Mouse (Mus musculus) embryonic fibroblast, embryonic 13.5 days (primary cell): ENCODE data around the gene Vwa3b.

Source experiments
- CTCF ChIP-seq: IDR thresholded peaks from 2 replicates; pipeline ENCODE4 v1.5.1; 2011; ENCODE audit warnings: mild to moderate bottlenecking, control low read depth, low read length, moderate library complexity, borderline replicate concordance; ENCODE audit not compliant: insufficient read depth
- POLR2A ChIP-seq: IDR thresholded peaks from 2 replicates; pipeline ENCODE4 v1.6.1; 2011; ENCODE audit warnings: low read depth, mild to moderate bottlenecking, control low read depth, low read length, moderate library complexity

DNA sequence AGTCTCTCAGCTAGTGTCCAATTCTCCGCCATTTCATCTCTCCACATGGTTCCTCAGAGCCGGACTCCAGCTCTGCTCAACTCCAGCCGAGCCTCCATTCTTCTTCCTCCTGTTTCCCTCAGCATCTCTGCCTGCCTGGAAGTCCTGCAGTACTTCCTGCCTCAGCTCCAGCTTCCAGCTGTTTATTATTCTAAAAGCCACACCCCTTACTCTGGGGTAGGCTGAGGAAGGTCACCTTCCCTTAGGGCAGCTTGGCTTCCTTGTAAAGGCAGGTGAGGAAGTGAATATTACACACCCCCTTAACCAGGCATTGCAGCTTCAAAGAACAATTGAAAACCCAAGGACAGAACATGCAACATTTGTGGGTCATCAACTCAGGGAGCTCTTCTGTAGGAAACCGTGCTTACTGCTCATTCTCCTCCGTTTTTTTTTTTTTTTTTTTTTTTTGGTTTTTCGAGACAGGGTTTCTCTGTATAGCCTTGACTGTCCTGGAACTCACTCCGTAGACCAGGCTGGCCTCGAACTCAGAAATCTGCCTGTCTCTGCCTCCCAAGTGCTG lies 103.7 kb downstream of the Vwa3b start:
- no peak for TF ChIP-seq CTCF
- TF ChIP-seq POLR2A: no peak
